Mouse (Mus musculus) heart, postnatal 4 days (tissue): ENCODE measurements around the gene Cysltr1. TPM values are rescaled to one million over a fixed set of nuclear protein-coding genes. Genes with fewer than 3 reads are reported as not detected.

Experiments used
- DNase-seq: peaks from one replicate; pipeline ENCODE4 v3.0.0; 2021
- total RNA-seq, 2 experiments: library from RNA; stranded (reverse); gene quantifications; 2 replicates each; pipeline ENCODE4 v1.2.3; 2021

Gene Cysltr1
- total RNA-seq, result 1 to 10 TPM; 1.1 to 2.9 TPM

DNA sequence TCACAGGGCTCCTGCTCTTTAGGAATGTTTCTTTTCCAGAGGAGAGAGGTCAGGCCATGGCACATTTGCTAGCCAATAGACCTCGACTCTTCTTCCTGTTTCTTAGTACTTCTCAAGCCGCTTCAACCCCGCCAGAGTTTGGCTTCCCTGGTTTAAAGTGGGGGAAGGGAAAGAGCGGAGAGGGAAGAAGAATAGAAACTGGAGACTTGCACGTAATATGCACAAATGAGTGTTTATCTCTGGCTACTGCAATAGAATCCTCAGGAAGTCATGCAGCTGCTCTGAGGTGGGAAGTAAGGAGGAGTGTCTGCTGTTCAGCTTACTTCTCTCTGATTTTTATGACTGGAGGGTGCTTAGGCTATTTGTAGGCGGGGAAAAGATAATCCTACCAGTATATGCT lies at the start of gene Cysltr1:
Gene Cysltr1 (minus strand): TSS at position 294 of the 400 bp plus-strand sequence.
- DNase-seq, result peak; percentile 11

GRCm38 (mm10) chrX:106634799-106635541 lies 31.5 kb upstream of the Cysltr1 start:
- DNase-seq, result no peak

- no peak for DNase-seq
Observed at GRCm38 (mm10) chrX:106633543-106633942, 30.1 kb upstream of the Cysltr1 start.

GRCm38 (mm10) chrX:106628514-106628913 lies 25.0 kb upstream of the Cysltr1 start:
- DNase-seq, result no peak

DNA sequence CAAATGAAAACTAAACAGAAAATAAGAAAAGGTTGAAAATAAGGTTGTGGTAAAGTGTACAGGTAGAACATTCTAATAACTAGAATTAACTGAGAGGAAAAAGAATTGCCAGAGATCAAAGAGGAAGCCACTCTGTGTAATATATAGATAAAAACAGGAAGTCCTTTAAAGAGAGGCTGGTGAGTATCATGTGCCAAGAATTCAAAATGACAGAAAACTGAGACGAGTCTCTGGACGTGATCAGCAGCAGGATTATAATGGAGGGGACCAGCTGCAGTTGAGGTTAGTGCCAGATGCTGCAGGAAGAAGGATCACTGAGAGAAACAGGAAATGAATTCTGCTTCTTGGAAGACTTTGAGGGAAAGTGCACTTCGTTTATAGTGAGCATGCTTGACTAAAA lies 20.2 kb upstream of the Cysltr1 start:
- DNase-seq, result no peak

DNA sequence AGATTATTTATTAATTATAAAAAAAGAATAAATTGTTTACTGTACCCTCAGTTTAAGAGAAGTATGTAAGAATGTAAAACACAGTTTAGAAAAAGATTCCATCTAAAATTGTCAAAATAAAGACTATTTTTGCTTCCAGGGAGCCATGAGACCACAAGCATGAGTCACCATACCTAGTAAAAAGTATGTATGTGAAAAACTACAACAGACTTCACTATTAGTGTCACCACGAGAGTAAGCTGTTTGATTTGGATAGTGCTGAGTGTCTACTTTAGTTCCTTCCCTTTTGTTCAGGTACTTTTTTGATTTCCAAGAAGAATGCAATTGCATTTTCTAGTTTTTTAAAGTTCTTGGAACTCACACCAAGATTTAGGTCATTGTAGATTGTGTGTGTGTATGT lies 19.0 kb upstream of the Cysltr1 start:
- no peak for DNase-seq

- no peak for DNase-seq
Observed at GRCm38 (mm10) chrX:106602574-106603258, 763 bp downstream of the Cysltr1 start.

DNA sequence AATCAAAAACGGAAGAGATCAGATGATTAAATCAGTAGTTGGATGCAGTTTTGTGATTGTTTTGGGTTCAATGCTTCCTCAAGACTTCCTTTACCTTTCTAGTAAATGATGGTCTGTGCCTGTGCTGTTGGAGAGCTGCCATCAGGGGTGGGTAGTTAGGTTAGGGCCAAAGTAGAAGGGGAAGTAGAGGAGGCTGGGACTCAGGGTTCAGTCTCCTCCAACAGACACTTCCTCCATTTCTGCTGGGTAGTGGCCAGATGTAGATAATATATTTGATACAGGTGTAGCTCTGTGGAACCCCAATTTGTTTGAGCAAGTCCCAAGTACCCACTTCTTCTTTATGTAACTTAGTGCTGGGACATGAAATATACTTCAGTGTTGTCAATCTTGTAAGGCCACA lies 7.6 kb downstream of the Cysltr1 start:
- DNase-seq, result peak; percentile 6

- DNase-seq, result no peak
Observed at GRCm38 (mm10) chrX:106593914-106594313, 9.6 kb downstream of the Cysltr1 start.

DNA sequence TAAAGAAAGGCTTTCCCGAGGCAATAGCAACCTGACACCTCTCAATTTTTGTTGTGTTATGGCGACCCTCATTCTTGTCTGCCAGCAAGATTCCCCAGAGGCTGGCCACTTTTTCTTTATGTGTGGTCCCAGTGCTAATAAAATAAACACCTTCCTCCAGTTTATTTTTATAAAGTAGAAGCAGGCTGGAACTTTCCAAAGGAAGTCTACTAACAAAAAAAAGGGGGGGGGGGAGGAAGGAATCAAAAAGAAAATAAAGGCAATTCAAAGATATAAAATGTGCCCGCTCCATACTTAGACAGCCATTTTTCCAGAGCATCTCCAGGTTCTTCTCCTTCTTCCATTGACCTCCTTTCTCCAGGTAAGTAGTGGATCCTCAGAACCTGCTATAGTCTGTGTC lies 20.6 kb downstream of the Cysltr1 start, which contains the start of gene Gm5127:
Gene Gm5127 (plus strand): TSS at position 301 of the 400 bp plus-strand sequence.
- no peak for DNase-seq

DNA sequence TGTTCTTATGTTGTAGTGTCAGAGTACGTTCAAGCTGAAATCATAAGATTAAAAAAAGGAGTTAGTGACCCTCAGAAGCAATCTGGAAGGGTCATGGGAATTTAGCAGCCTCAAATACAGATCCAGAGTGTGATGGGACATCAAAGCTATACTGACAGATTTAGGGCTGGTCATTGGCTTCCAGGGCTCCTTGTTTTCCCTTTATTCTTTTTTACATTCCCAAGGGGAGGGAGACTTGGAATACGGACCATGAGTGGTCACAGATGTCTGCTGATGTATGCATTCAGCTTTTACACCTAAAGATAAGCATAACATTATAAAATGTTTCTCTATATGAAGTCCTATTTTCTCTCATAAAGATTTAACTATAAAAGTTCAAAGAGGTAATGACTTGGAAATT lies 21.3 kb downstream of the Cysltr1 start:
- no peak for DNase-seq

- DNase-seq, result no peak
Observed at GRCm38 (mm10) chrX:106580410-106580809, 23.1 kb downstream of the Cysltr1 start.

DNA sequence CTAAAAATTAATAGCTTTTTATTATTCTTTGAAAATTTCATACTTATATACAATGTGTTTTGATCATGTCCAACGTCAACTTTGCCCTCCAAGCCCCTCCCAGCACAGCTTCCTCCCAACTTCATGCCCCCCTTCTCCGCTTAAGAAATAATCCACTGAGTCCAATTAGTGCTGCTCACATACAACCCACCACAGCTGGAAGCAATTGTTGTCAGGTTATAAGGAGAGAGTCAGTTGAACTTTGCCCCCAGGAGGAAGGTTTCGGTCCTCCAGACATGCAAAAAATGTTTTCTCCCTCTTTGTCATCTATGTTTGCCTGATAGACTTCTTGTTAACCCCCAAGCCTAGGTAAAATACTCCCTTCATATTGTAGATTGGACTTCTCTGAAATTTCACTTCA lies 24.5 kb downstream of the Cysltr1 start:
- DNase-seq, result no peak

GRCm38 (mm10) chrX:106555457-106555856 lies 48.0 kb downstream of the Cysltr1 start:
- no peak for DNase-seq

DNA sequence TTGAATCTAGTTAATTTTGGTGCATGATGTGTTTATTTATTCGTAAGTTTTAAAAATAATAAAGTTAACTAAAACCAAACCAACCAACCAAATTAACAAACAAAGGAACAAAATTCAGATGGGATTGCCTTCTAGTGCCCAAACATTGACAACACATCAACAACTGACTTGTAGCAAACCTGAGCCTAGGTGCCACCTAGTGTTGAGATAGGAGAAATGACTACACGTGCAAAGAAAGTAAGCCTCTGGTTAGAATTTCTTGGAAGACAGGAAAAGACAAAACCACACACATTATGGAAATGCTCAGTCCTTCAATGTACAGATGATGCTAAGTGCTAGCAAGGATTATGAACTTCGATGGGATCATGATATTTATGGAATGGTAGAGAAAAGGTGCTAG lies 67.1 kb downstream of the Cysltr1 start:
- DNase-seq, result no peak

Other genes starting within 250 kb of the Cysltr1 start
- under 1 TPM; 0.31 to 0.99 TPM for gene Fndc3c1, start 118.3 kb downstream of the Cysltr1 start, total RNA-seq
- not detected for gene Gm5127, start 20.5 kb downstream of the Cysltr1 start, total RNA-seq
- gene Rtl3, start 237.0 kb upstream of the Cysltr1 start, total RNA-seq, result 10 to 100 TPM; 10.1 to 10.3 TPM